Mouse (Mus musculus) NIH3T3 (cell line): ENCODE measurements at regions not wholly inside any gene's neighbourhood (a gene's known extent, or its start where the extent isn't known, plus 50 kb on each side); places are given as distances from the start of the nearest gene placed in this dataset.

Source experiments
- DNase-seq: peaks from one replicate; pipeline ENCODE4 v3.0.0-alpha.2; 2012; ENCODE audit warnings: low read depth

- no peak for DNase-seq
These were observed 368.2 kb downstream of the Wdr20rt start for GRCm38 (mm10) chr12:65593559-65593958.

- DNase-seq = no peak
These were observed 368.8 kb downstream of the Wdr20rt start for GRCm38 (mm10) chr12:65594075-65594474.

GRCm38 (mm10) chr12:65644232-65644631 lies 418.9 kb downstream of the Wdr20rt start:
- DNase-seq = no peak

GRCm38 (mm10) chr12:65656772-65657171 lies 431.5 kb downstream of the Wdr20rt start:
- no peak for DNase-seq

GRCm38 (mm10) chr12:65671673-65672072 lies 446.4 kb downstream of the Wdr20rt start:
- peak; percentile 1 for DNase-seq

GRCm38 (mm10) chr12:65673193-65673592 lies 447.9 kb downstream of the Wdr20rt start:
- DNase-seq = no peak

GRCm38 (mm10) chr12:65674916-65675660 lies 449.8 kb downstream of the Wdr20rt start:
- DNase-seq = no peak

- no peak for DNase-seq
These were observed 455.0 kb downstream of the Wdr20rt start for GRCm38 (mm10) chr12:65680335-65680734.

- no peak for DNase-seq
These were observed 456.5 kb downstream of the Wdr20rt start for GRCm38 (mm10) chr12:65681826-65682225.

GRCm38 (mm10) chr12:65704985-65705384 lies 479.7 kb downstream of the Wdr20rt start:
- no peak for DNase-seq

- DNase-seq = no peak
These were observed 487.0 kb downstream of the Wdr20rt start for GRCm38 (mm10) chr12:65712304-65712703.
